Mouse (Mus musculus) limb, embryonic 10.5 days (tissue): ENCODE measurements around the gene Zfp93. TPM values are rescaled to one million over a fixed set of nuclear protein-coding genes. Genes with fewer than 3 reads are reported as not detected.

ENCODE experiments used
- DNase-seq: peaks from one replicate; pipeline ENCODE4 v3.0.0-alpha.2; 2017; ENCODE audit warnings: low spot score
- H3K27ac ChIP-seq: fragments of 300-500 bp; sonication (generic); 2 replicates; pipeline ENCODE4 v1.5.1; 2016; ENCODE audit warnings: mild to moderate bottlenecking
- H3K27me3 ChIP-seq: fragments of 300-500 bp; sonication (generic); 2 replicates; pipeline ENCODE4 v1.6.1; 2016; ENCODE audit warnings: low read depth, mild to moderate bottlenecking; ENCODE audit not compliant: poor library complexity, severe bottlenecking
- H3K36me3 ChIP-seq: fragments of 300-500 bp; sonication (generic); 2 replicates; pipeline ENCODE4 v1.6.1; 2016; ENCODE audit warnings: mild to moderate bottlenecking, moderate library complexity
- H3K4me1 ChIP-seq: fragments of 300-500 bp; sonication (generic); 2 replicates; pipeline ENCODE4 v1.6.1; 2016
- H3K4me3 ChIP-seq: fragments of 300-500 bp; sonication (generic); 2 replicates; pipeline ENCODE4 v1.5.1; 2016; ENCODE audit warnings: mild to moderate bottlenecking, moderate library complexity
- H3K9me3 ChIP-seq: fragments of 300-500 bp; sonication (generic); replicated peaks from 2 replicates; pipeline ENCODE4 v1.6.1; 2016; ENCODE audit warnings: mild to moderate bottlenecking
- WGBS: fragments of 180-500 bp; shearing (Covaris S2); methylation state at CpG from one replicate; pipeline ENCODE4 v1.1.7; 2016; 5-methylcytosine and 5-hydroxymethylcytosine counted together
- polyA plus RNA-seq: library from polyadenylated mRNA; unstranded; fragments of >200 nt; fragmentation: Nextera tagmentation; extraction: Ambion mirVana; gene quantifications from 2 replicates; pipeline ENCODE4 v1.2.1, GENCODE M21; 2016

Gene Zfp93
- 8.7 and 10.8 TPM in 2 replicates for polyA plus RNA-seq

- Histone ChIP-seq H3K36me3 (peaks cover 26% of the 10 kb centered on the region), H3K4me1 (peaks cover 9% of the 10 kb centered on the region), H3K27ac (peak within 1 kb of the TSS; percentile 88), H3K9me3 (no peaks in the 10 kb centered on the region), H3K4me3 (peak within 1 kb of the TSS; percentile 67), H3K27me3 (no peaks in the 10 kb centered on the region)
- WGBS = under 1% methylated on average over 12 of the region's 12 CpGs
- peak; percentile 85 for DNase-seq
Measured at GRCm38 (mm10) chr7:24270288-24270672, at the start of gene Zfp93. TSS of gene Zfp93 (plus strand) at chr7:24270420.

- no peaks in the 10 kb centered on the region for H3K27me3 ChIP-seq
- H3K9me3 ChIP-seq = no peaks in the 10 kb centered on the region
- peak within 1 kb of the TSS; percentile 84 for H3K27ac ChIP-seq
- peaks cover 15% of the 10 kb centered on the region for H3K36me3 ChIP-seq
- peak within 1 kb of the TSS; percentile 68 for H3K4me3 ChIP-seq
- peaks cover 11% of the 10 kb centered on the region for H3K4me1 ChIP-seq
- WGBS = 7% methylated on average over 28 of the region's 28 CpGs
- DNase-seq = peak; percentile 76
Measured at GRCm38 (mm10) chr7:24237040-24237791, 33.0 kb upstream of the Zfp93 start, which contains the start of gene Zfp109. TSS of gene Zfp109 (minus strand) at chr7:24237560.

GRCm38 (mm10) chr7:24253779-24254615 is 16.2 kb upstream of the Zfp93 start:
- no peaks in the 10 kb centered on the region for H3K36me3 ChIP-seq
- no peaks in the 10 kb centered on the region for H3K4me1 ChIP-seq
- H3K4me3 ChIP-seq = peak overlapping the region; percentile 55
- DNase-seq = no peak
- H3K9me3 ChIP-seq = no peaks in the 10 kb centered on the region
- H3K27ac ChIP-seq = peak overlapping the region; percentile 80; the same call in 1 of the 2 replicates
- WGBS = 69% methylated on average over 9 of the region's 9 CpGs
- H3K27me3 ChIP-seq = no peaks in the 10 kb centered on the region

- H3K36me3 ChIP-seq = peaks cover 6% of the 10 kb centered on the region; the same call in 1 of the 2 replicates
- peak within 1 kb of the TSS; percentile 55 for H3K4me3 ChIP-seq
- no peaks in the 10 kb centered on the region for H3K9me3 ChIP-seq
- no peaks in the 10 kb centered on the region for H3K4me1 ChIP-seq
- 22% methylated on average over 21 of the region's 21 CpGs for WGBS
- H3K27me3 ChIP-seq = no peaks in the 10 kb centered on the region
- DNase-seq = peak; percentile 80
- peak within 1 kb of the TSS; percentile 80 for H3K27ac ChIP-seq
Measured at GRCm38 (mm10) chr7:24254633-24255474, 15.4 kb upstream of the Zfp93 start, which contains the start of gene Zfp108. TSS of gene Zfp108 (plus strand) at chr7:24254794.

GRCm38 (mm10) chr7:24259306-24259999 is 10.8 kb upstream of the Zfp93 start:
- Histone ChIP-seq H3K27me3 (no peaks in the 10 kb centered on the region), H3K4me1 (no peaks in the 10 kb centered on the region), H3K9me3 (no peaks in the 10 kb centered on the region), H3K36me3 (peaks cover 26% of the 10 kb centered on the region), H3K4me3 (no peak overlapping the region), H3K27ac (no peak overlapping the region)
- WGBS = 90% methylated on average over 13 of the region's 13 CpGs
- no peak for DNase-seq

- H3K4me1 ChIP-seq = no peaks in the 10 kb centered on the region
- WGBS = 93% methylated on average over 4 of the region's 4 CpGs
- H3K27me3 ChIP-seq = no peaks in the 10 kb centered on the region
- H3K9me3 ChIP-seq = no peaks in the 10 kb centered on the region
- no peak for DNase-seq
- peaks cover 26% of the 10 kb centered on the region for H3K36me3 ChIP-seq
- no peak overlapping the region for H3K27ac ChIP-seq
- H3K4me3 ChIP-seq = no peak overlapping the region
Measured at GRCm38 (mm10) chr7:24260000-24260312, 10.3 kb upstream of the Zfp93 start.

GRCm38 (mm10) chr7:24268176-24269155 is 1.8 kb upstream of the Zfp93 start:
- DNase-seq = no peak
- Histone ChIP-seq H3K4me3 (no peak overlapping the region), H3K27me3 (no peaks in the 10 kb centered on the region), H3K27ac (no peak overlapping the region), H3K36me3 (peaks cover 7% of the 10 kb centered on the region), H3K4me1 (peaks cover 9% of the 10 kb centered on the region), H3K9me3 (no peaks in the 10 kb centered on the region)
- 77% methylated on average over 24 of the region's 24 CpGs for WGBS

- peak overlapping the region; percentile 67; the same call in 1 of the 2 replicates for H3K4me3 ChIP-seq
- peaks cover 9% of the 10 kb centered on the region for H3K4me1 ChIP-seq
- peaks cover 15% of the 10 kb centered on the region for H3K36me3 ChIP-seq
- H3K27me3 ChIP-seq = no peaks in the 10 kb centered on the region
- H3K27ac ChIP-seq = no peak overlapping the region; the same call in 1 of the 2 replicates
- DNase-seq = no peak
- WGBS = 84% methylated on average over 3 of the region's 3 CpGs
- no peaks in the 10 kb centered on the region for H3K9me3 ChIP-seq
Measured at GRCm38 (mm10) chr7:24269256-24269655, 964 bp upstream of the Zfp93 start.

- Histone ChIP-seq H3K9me3 (no peaks in the 10 kb centered on the region), H3K27me3 (no peaks in the 10 kb centered on the region), H3K27ac (peak overlapping the region; percentile 88), H3K4me1 (peaks cover 9% of the 10 kb centered on the region), H3K4me3 (peak overlapping the region; percentile 67), H3K36me3 (peaks cover 21% of the 10 kb centered on the region)
- DNase-seq = no peak
- WGBS = 39% methylated on average over 7 of the region's 7 CpGs
Measured at GRCm38 (mm10) chr7:24269667-24270287, 443 bp upstream of the Zfp93 start.

GRCm38 (mm10) chr7:24271191-24271590 is 971 bp downstream of the Zfp93 start:
- Histone ChIP-seq H3K27me3 (no peaks in the 10 kb centered on the region), H3K27ac (no peak overlapping the region), H3K4me3 (no peak overlapping the region), H3K9me3 (no peaks in the 10 kb centered on the region), H3K36me3 (peaks cover 35% of the 10 kb centered on the region), H3K4me1 (peaks cover 9% of the 10 kb centered on the region)
- DNase-seq = no peak
- WGBS = 96% methylated on average over 6 of the region's 6 CpGs

- H3K9me3 ChIP-seq = no peaks in the 10 kb centered on the region
- 92% methylated on average over 4 of the region's 4 CpGs for WGBS
- peaks cover 9% of the 10 kb centered on the region for H3K4me1 ChIP-seq
- H3K27me3 ChIP-seq = no peaks in the 10 kb centered on the region
- H3K27ac ChIP-seq = no peak overlapping the region
- H3K36me3 ChIP-seq = peaks cover 49% of the 10 kb centered on the region
- no peak for DNase-seq
- H3K4me3 ChIP-seq = no peak overlapping the region
Measured at GRCm38 (mm10) chr7:24274456-24274855, 4.2 kb downstream of the Zfp93 start.
